Mouse (Mus musculus) central nervous system, embryonic 14 days (tissue): ENCODE measurements around the gene Cct2. TPM values are rescaled to one million over a fixed set of nuclear protein-coding genes. Genes with fewer than 3 reads are reported as not detected.

Experiments used
- polyA plus RNA-seq: library from polyadenylated mRNA; depleted of rRNA; stranded (reverse); fragments of >200 nt; gene quantifications from 2 replicates; pipeline ENCODE4 v1.2.3, GENCODE M21; 2012; rRNA removed

Gene Cct2
- polyA plus RNA-seq: 264 and 278 TPM in 2 replicates

GRCm38 (mm10) chr10:117063254-117064021, at the start of gene Cct2:
Gene Cct2 (minus strand): TSS chr10:117063814.

DNA sequence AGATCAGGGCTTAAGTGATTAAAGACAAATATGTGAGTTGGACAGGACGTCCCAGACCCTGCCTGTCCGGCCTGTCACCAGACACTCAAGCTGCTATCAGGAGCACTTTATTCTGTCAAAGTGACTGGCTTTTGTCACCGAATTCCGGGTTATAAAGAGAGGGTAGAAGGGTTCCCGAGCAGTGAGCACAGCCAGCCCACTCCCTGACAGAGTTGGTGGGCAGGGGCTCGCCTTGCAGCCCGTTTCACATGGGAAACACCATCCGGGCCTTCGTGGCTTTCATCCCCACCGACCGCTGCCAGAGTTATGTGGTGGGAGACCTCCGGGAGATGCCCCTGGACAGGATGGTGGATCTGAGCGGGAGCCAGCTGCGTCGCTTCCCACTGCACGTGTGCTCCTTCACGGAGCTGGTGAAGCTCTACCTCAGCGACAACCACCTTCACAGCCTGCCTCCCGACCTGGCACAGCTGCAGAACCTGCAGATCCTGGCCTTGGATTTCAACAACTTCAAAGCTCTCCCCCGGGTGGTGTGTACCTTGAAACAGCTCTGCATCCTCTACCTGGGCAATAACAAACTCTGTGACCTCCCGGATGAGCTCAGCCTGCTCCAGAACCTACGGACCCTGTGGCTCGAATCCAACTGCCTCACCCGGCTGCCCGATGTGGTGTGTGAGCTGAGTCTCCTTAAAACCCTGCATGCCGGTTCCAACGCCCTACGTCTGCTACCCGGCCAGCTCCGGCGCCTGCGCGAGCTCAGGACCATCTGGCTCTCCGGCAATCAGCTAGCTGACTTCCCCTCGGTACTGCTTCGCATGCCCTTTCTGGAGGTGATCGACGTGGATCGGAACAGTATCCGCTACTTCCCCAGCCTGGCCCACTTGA, 18.2 kb downstream of the Cct2 start, which contains the start of gene Lrrc10:
Gene Lrrc10, plus strand, starts transcription at position 167 of the 882 bp plus-strand sequence.

Other genes starting within 250 kb of the Cct2 start
- gene Myrfl, start 166.9 kb downstream of the Cct2 start, polyA plus RNA-seq: 0.06 and 0.10 TPM in 2 replicates
- 34.7 and 40.5 TPM in 2 replicates for gene Rab3ip, start 113.0 kb downstream of the Cct2 start, polyA plus RNA-seq
- not detected in 2 replicates for gene Gm10271, start 91.2 kb downstream of the Cct2 start, polyA plus RNA-seq
- 0.07 and 0.75 TPM in 2 replicates for gene Best3, start 77.5 kb downstream of the Cct2 start, polyA plus RNA-seq
- gene Lrrc10, start 18.5 kb downstream of the Cct2 start, polyA plus RNA-seq: 0.05 TPM in 1 of 2 replicates, not detected in the other
- 33.9 and 34.8 TPM in 2 replicates for gene Frs2, start 84.7 kb upstream of the Cct2 start, polyA plus RNA-seq
- gene Yeats4, start 160.7 kb upstream of the Cct2 start, polyA plus RNA-seq: 127 and 143 TPM in 2 replicates
- not detected in 2 replicates for gene 9530003J23Rik, start 174.9 kb upstream of the Cct2 start, polyA plus RNA-seq
- gene Lyz2, start 218.5 kb upstream of the Cct2 start, polyA plus RNA-seq: 24.4 and 25.3 TPM in 2 replicates
- gene Lyz1, start 229.1 kb upstream of the Cct2 start, polyA plus RNA-seq: 0.07 and 0.14 TPM in 2 replicates